Mouse (Mus musculus) adrenal gland, postnatal 36 days (tissue): ENCODE results near the gene Uevld. TPM values are rescaled to one million over a fixed set of nuclear protein-coding genes. Genes with fewer than 3 reads are reported as not detected.

Experiments
- DNase-seq, 2 experiments: peaks; one replicate each; pipeline ENCODE4 v3.0.0; 2021; ENCODE audit warnings: mixed read lengths in 1 of 2
- total RNA-seq, 2 experiments: library from RNA; stranded (reverse); gene quantifications; 2 replicates each; pipeline ENCODE4 v1.2.3; 2021

The Uevld gene
- total RNA-seq, 2 experiments from 2014 or later = 16.8 to 21.9 TPM

DNA sequence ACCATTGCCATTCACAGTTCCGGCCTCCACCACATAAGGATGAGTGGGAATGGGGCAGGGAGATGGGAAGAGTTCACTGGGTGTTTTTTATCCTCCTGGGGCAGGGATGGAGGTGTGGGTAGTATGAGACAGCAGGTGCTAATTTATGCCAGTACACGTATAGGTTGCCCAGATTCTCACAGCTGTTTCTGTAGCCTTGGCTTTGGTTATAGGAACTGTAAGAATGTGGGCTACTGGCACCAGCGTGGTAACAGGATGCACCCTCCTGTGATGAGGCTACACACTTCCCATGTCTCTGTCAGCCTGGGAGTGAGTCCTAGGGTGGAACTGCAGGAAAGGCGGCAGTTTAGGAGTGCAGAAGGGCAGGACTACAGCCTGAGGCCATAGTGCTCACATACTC lies 81.5 kb downstream of the Uevld start:
- no peak for DNase-seq

Other genes starting within 250 kb of the Uevld start
- 1 to 10 TPM; 8.6 to 9.0 TPM for gene Saal1, start 247.8 kb downstream of the Uevld start, total RNA-seq
- gene Saa3, start 242.8 kb downstream of the Uevld start, total RNA-seq = 1 to 10 TPM; 2.1 to 2.9 TPM
- under 1 TPM in 1 of 2 experiments, not detected in 1; 0.56 TPM for gene Saa4, start 225.9 kb downstream of the Uevld start, total RNA-seq
- under 1 TPM in 1 of 2 experiments, not detected in 1; 0.96 TPM for gene Saa1, start 215.5 kb downstream of the Uevld start, total RNA-seq
- gene Saa2, start 206.7 kb downstream of the Uevld start, total RNA-seq = under 1 TPM in 1 of 2 experiments, not detected in 1; 0.79 TPM
- 10 to 100 TPM; 20.8 to 25.9 TPM for gene Hps5, start 162.5 kb downstream of the Uevld start, total RNA-seq
- gene Gtf2h1, start 162.4 kb downstream of the Uevld start, total RNA-seq = 10 to 100 TPM; 41.2 to 41.4 TPM
- 100 to 1,000 TPM; 439 to 497 TPM for gene Ldha, start 117.1 kb downstream of the Uevld start, total RNA-seq
- gene Ldhc, start 97.3 kb downstream of the Uevld start, total RNA-seq = not detected
- gene Tsg101, start 38.6 kb downstream of the Uevld start, total RNA-seq = 10 to 100 TPM; 68.5 to 80.8 TPM
- not detected for gene Gm9999, start 25.1 kb upstream of the Uevld start, total RNA-seq
- 10 to 100 TPM; 20.4 to 34.9 TPM for gene Spty2d1, start 49.9 kb upstream of the Uevld start, total RNA-seq
- gene Tmem86a, start 92.1 kb upstream of the Uevld start, total RNA-seq = 10 to 100 TPM; 21.8 to 38.1 TPM
- gene Ptpn5, start 175.2 kb upstream of the Uevld start, total RNA-seq = 1 to 10 TPM in 1 of 2 experiments, under 1 TPM in 1; 0.53 to 1.1 TPM
- not detected for gene Mrgpra6, start 246.4 kb upstream of the Uevld start, total RNA-seq